In the genomic region with DNA sequence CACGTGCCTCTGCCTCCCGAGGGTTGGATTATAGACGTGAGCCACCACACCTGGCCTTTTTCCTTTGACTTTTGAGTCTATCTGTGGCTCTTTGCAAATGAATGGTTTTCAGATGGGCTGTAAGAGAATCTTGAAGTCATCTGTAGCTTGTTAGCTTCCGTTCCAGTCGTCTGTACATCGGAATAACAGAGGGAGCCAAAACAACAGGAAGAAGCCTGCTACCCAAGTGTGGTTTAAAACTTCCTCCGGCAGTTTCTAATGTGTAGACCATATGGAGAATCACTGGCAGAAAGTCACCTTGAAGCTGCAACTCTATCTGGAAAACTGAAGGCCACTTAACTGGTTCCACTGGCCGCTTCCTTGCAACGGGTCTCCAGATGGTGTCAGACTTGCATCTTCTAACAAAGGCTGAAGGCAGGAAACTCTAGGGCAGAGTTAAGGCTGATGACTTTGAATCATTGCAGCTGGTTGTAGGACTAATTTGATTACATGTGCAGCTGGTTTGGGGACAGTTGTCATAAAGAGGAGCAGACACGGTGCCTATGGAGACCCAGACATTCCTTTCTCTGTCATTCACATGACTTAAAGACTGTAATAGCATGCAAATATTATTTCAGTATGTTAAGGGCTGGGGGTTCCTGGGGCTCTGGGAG, we compare ENCODE assay signal across 8 mouse cellular contexts. TPM values are rescaled to one million over a fixed set of nuclear protein-coding genes. Genes with fewer than 3 reads are reported as not detected.
DNase-seq lines count a peak whose midpoint lies in the region; ATAC-seq lines count a peak whose summit lies in the region.

No protein-coding gene starts in this region.

- H3K27ac ChIP-seq in limb, embryonic 11.5 days (replicated peaks; ENCODE audit: low read depth, low read length), result no peak overlapping the region
- H3K27ac ChIP-seq in stomach, embryonic 14.5 days (ENCODE audit: low read length), result no peak overlapping the region

- no peak overlapping the region for H3K9ac ChIP-seq in limb, embryonic 11.5 days (ENCODE audit: low read length)
- H3K9ac ChIP-seq in stomach, embryonic 14.5 days (replicated peaks; ENCODE audit: low read depth, low read length), result no peak overlapping the region

- H3K4me1 ChIP-seq in limb, embryonic 11.5 days (ENCODE audit: control insufficient read depth, insufficient read depth, low read length), result no peaks in the 10 kb centered on the region
- no peaks in the 10 kb centered on the region for H3K4me1 ChIP-seq in stomach, embryonic 14.5 days (ENCODE audit: control insufficient read depth, insufficient read depth, low read length)

- DNase-seq in frontal cortex, postnatal 10 days (ENCODE audit: low spot score in 2 of 2), result no peak
- peak; percentile 41 for DNase-seq in limb, embryonic 11.5 days (ENCODE audit: low spot score)
- no peak for DNase-seq in layer of hippocampus, adult 11-12 months (ENCODE audit: low spot score)
- no peak for DNase-seq in left cerebral cortex, adult 9 months (ENCODE audit: low spot score in 2 of 2)

- no peak overlapping the region for H3K4me2 ChIP-seq in limb, embryonic 11.5 days (ENCODE audit: low read depth, severe bottlenecking)
- no peak overlapping the region for H3K4me2 ChIP-seq in stomach, embryonic 14.5 days (replicated peaks; ENCODE audit: low read depth, low read length)

- ATAC-seq in frontal cortex, adult (ENCODE audit: low TSS enrichment), result peak; percentile 34
- peak; percentile 71 for ATAC-seq in CD4-positive, CD25-positive, alpha-beta regulatory T cell, adult 4 months
- ATAC-seq in granulocyte monocyte progenitor cell, adult 5-6 weeks (replicated peaks; ENCODE audit: poor library complexity, severe bottlenecking), result peak; percentile 15; the same call in 1 of the 2 replicates
- no peak for ATAC-seq in limb, embryonic 11.5 days (ENCODE audit: insufficient number of reproducible peaks, low FRiP score, low TSS enrichment, low read depth)
- peak; percentile 46; the same call in 1 of the 2 replicates for ATAC-seq in stomach, embryonic 14.5 days (ENCODE audit: insufficient number of reproducible peaks, insufficient read depth, low FRiP score, low read depth)

- WGBS in limb, embryonic 11.5 days, result 31% methylated on average over 10 of the region's 10 CpGs
- 48% methylated on average over 10 of the region's 10 CpGs for WGBS in stomach, embryonic 14.5 days

- H3K27me3 ChIP-seq in limb, embryonic 11.5 days (ENCODE audit: control insufficient read depth, insufficient read depth, low read length), result no peaks in the 10 kb centered on the region
- H3K27me3 ChIP-seq in stomach, embryonic 14.5 days (ENCODE audit: control insufficient read depth, insufficient read depth, low read length), result no peaks in the 10 kb centered on the region

- H3K36me3 ChIP-seq in limb, embryonic 11.5 days (ENCODE audit: control insufficient read depth, insufficient read depth, low read length), result no peaks in the 10 kb centered on the region
- no peaks in the 10 kb centered on the region for H3K36me3 ChIP-seq in stomach, embryonic 14.5 days (ENCODE audit: control insufficient read depth, insufficient read depth, low read length)

- no peaks in the 10 kb centered on the region for H3K9me3 ChIP-seq in limb, embryonic 11.5 days (ENCODE audit: control insufficient read depth, low read length)
- no peaks in the 10 kb centered on the region for H3K9me3 ChIP-seq in stomach, embryonic 14.5 days (ENCODE audit: control insufficient read depth, low read depth, low read length)

- H3K4me3 ChIP-seq in limb, embryonic 11.5 days (ENCODE audit: low read depth, low read length), result no peak overlapping the region
- H3K4me3 ChIP-seq in stomach, embryonic 14.5 days (ENCODE audit: low read depth, low read length), result no peak overlapping the region

RNA-seq across cellular contexts. Expression of a gene that starts 12.0 kb away (rescaled TPM):
- 10 to 100 TPM; 26.1 to 26.7 TPM for polyA plus RNA-seq in CD4-positive, CD25-positive, alpha-beta regulatory T cell, adult 4 months (2017; shearing (Covaris generic))
- total RNA-seq in granulocyte monocyte progenitor cell, adult 5-6 weeks (2014; fragmentation: Nextera tagmentation), result 28.2 and 36.4 TPM in 2 replicates
- 42.3 and 45.7 TPM in 2 replicates for total RNA-seq in granulocyte monocyte progenitor cell, adult 5-6 weeks (2017)
- polyA plus RNA-seq in limb, embryonic 11.5 days (2014; fragmentation: Nextera tagmentation; extraction: Ambion mirVana), result 25.8 and 26.0 TPM in 2 replicates
- 34.2 and 40.5 TPM in 2 replicates for polyA plus RNA-seq in stomach, embryonic 14.5 days (2014; fragmentation: Nextera tagmentation; extraction: Ambion mirVana)

RNA-seq across cellular contexts. Expression of a gene that starts 49.3 kb away (rescaled TPM):
- polyA plus RNA-seq in CD4-positive, CD25-positive, alpha-beta regulatory T cell, adult 4 months (2017; shearing (Covaris generic)), result not detected
- not detected in 2 replicates for total RNA-seq in granulocyte monocyte progenitor cell, adult 5-6 weeks (2014; fragmentation: Nextera tagmentation)
- total RNA-seq in granulocyte monocyte progenitor cell, adult 5-6 weeks (2017), result not detected in 2 replicates
- polyA plus RNA-seq in limb, embryonic 11.5 days (2014; fragmentation: Nextera tagmentation; extraction: Ambion mirVana), result 0.10 and 0.13 TPM in 2 replicates
- 0.11 and 0.19 TPM in 2 replicates for polyA plus RNA-seq in stomach, embryonic 14.5 days (2014; fragmentation: Nextera tagmentation; extraction: Ambion mirVana)
